Mouse (Mus musculus): Measurements from ENCODE around the gene Akr1b7. TPM values are rescaled to one million over a fixed set of nuclear protein-coding genes. Genes with fewer than 3 reads are reported as not detected.

The Akr1b7 gene
- polyA plus RNA-seq, 1 experiment from 2014 or later, result 0.15 TPM

GRCm38 (mm10) chr6:34463582-34463981, 51.4 kb downstream of the Akr1b7 start:
- 87% methylated on average over 4 of the region's 4 CpGs for WGBS
- Histone ChIP-seq H3K4me1 (ENCODE audit: control insufficient read depth in 2 of 2, insufficient read depth in 2 of 2, low read length in 2 of 2) (no peaks in the 10 kb centered on the region), H3K27me3 (ENCODE audit: control insufficient read depth, insufficient read depth, low read length) (no peaks in the 10 kb centered on the region), H3K9ac (ENCODE audit: low read length) (no peak overlapping the region), H3K4me2 (ENCODE audit: low read length) (no peak overlapping the region), H3K4me3 (ENCODE audit: control insufficient read depth in 1 of 2, insufficient read depth in 1 of 2, low read depth in 1 of 2, low read length in 2 of 2) (no peak overlapping the region), H3K9me3 (ENCODE audit: control insufficient read depth, low read length) (no peaks in the 10 kb centered on the region), H3K27ac (replicated peaks in 1 of 2; ENCODE audit: control insufficient read depth in 1 of 2, insufficient read depth in 1 of 2, low read depth in 2 of 2, low read length in 2 of 2) (no peak overlapping the region), H3K36me3 (ENCODE audit: control insufficient read depth, insufficient read depth, low read length) (no peaks in the 10 kb centered on the region)
- no peak for ATAC-seq (ENCODE audit: insufficient number of reproducible peaks, insufficient read depth, low FRiP score, low read depth)

GRCm38 (mm10) chr6:34471434-34472110, 59.4 kb downstream of the Akr1b7 start:
- WGBS, result 56% methylated on average over 12 of the region's 12 CpGs
- H3K27ac ChIP-seq (replicated peaks in 1 of 2; ENCODE audit: control insufficient read depth in 1 of 2, insufficient read depth in 1 of 2, low read depth in 2 of 2, low read length in 2 of 2), result no peak overlapping the region
- no peaks in the 10 kb centered on the region for H3K36me3 ChIP-seq (ENCODE audit: control insufficient read depth, insufficient read depth, low read length)
- no peaks in the 10 kb centered on the region for H3K27me3 ChIP-seq (ENCODE audit: control insufficient read depth, insufficient read depth, low read length)
- H3K4me1 ChIP-seq (ENCODE audit: control insufficient read depth in 2 of 2, insufficient read depth in 2 of 2, low read length in 2 of 2), result peaks cover 2 to 11% of the 10 kb centered on the region in 2 experiments
- H3K9ac ChIP-seq (ENCODE audit: low read length), result no peak overlapping the region
- ATAC-seq (ENCODE audit: insufficient number of reproducible peaks, insufficient read depth, low FRiP score, low read depth), result no peak
- H3K9me3 ChIP-seq (ENCODE audit: control insufficient read depth, low read length), result no peaks in the 10 kb centered on the region
- H3K4me2 ChIP-seq (ENCODE audit: low read length), result no peak overlapping the region
- H3K4me3 ChIP-seq (ENCODE audit: control insufficient read depth in 1 of 2, insufficient read depth in 1 of 2, low read depth in 1 of 2, low read length in 2 of 2), result no peak overlapping the region

Other genes starting within 250 kb of the Akr1b7 start
- 36.9 and 39.9 TPM in 2 replicates for gene Slc35b4, start 235.2 kb upstream of the Akr1b7 start, polyA plus RNA-seq (2014; fragmentation: Nextera tagmentation; extraction: Ambion mirVana)
- 183 and 187 TPM in 2 replicates for gene Akr1b3, start 94.9 kb upstream of the Akr1b7 start, polyA plus RNA-seq (2014; fragmentation: Nextera tagmentation; extraction: Ambion mirVana)
- gene Akr1b8, start 58.2 kb upstream of the Akr1b7 start, polyA plus RNA-seq (2014; fragmentation: Nextera tagmentation; extraction: Ambion mirVana), result 11.3 and 11.5 TPM in 2 replicates
- 70.9 and 73.0 TPM in 2 replicates for gene Akr1b10, start 28.1 kb upstream of the Akr1b7 start, polyA plus RNA-seq (2014; fragmentation: Nextera tagmentation; extraction: Ambion mirVana)
- gene Bpgm, start 63.9 kb downstream of the Akr1b7 start, polyA plus RNA-seq (2014; fragmentation: Nextera tagmentation; extraction: Ambion mirVana), result 40.1 and 58.2 TPM in 2 replicates
- gene Cald1, start 186.2 kb downstream of the Akr1b7 start, polyA plus RNA-seq (2014; fragmentation: Nextera tagmentation; extraction: Ambion mirVana), result 122 and 123 TPM in 2 replicates

Measured in heart, embryonic 14.5 days (tissue).